Mouse (Mus musculus) embryonic facial prominence, embryonic 11.5 days (tissue): ENCODE measurements at regions not wholly inside any gene's neighbourhood (a gene's known extent, or its start where the extent isn't known, plus 50 kb on each side); places are given as distances from the start of the nearest gene placed in this dataset.

Experiments
- ATAC-seq: fragments of 200-750 bp; cut with Nextera tagmentation; replicated peaks from 2 replicates; pipeline ENCODE4 v1.8.0; 2017; ENCODE audit warnings: low read depth; ENCODE audit not compliant: insufficient number of reproducible peaks, low FRiP score, low TSS enrichment
- DNase-seq: peaks from one replicate; pipeline ENCODE4 v3.0.0-alpha.2; 2015; ENCODE audit warnings: low spot score
- H3K27ac ChIP-seq: fragments of 300-500 bp; sonication (generic); replicated peaks from 2 replicates; pipeline ENCODE4 v1.5.1; 2014; ENCODE audit warnings: mild to moderate bottlenecking, low read depth, low read length, control low read depth
- H3K27me3 ChIP-seq: fragments of 300-500 bp; sonication (generic); 2 replicates; pipeline ENCODE4 v1.6.1; 2014; ENCODE audit warnings: mild to moderate bottlenecking, low read length, moderate library complexity, mixed read lengths; ENCODE audit not compliant: control insufficient read depth, insufficient read depth
- H3K36me3 ChIP-seq: fragments of 300-500 bp; sonication (generic); replicated peaks from 2 replicates; pipeline ENCODE4 v1.6.1; 2014; ENCODE audit warnings: low read depth, mild to moderate bottlenecking, low read length, moderate library complexity, mixed read lengths; ENCODE audit not compliant: control insufficient read depth, insufficient read depth
- H3K4me1 ChIP-seq: fragments of 300-500 bp; sonication (generic); 2 replicates; pipeline ENCODE4 v1.6.1; 2014; ENCODE audit warnings: low read length, mixed read lengths; ENCODE audit not compliant: control insufficient read depth, insufficient read depth
- H3K4me2 ChIP-seq: fragments of 300-500 bp; sonication (generic); 2 replicates; pipeline ENCODE4 v1.6.1; 2014; ENCODE audit warnings: low read depth, mild to moderate bottlenecking, control low read depth, low read length, moderate library complexity
- H3K4me3 ChIP-seq: fragments of 300-500 bp; sonication (generic); 2 replicates; pipeline ENCODE4 v1.5.1; 2014; ENCODE audit warnings: low read depth, low read length, control low read depth
- H3K9ac ChIP-seq: fragments of 300-500 bp; sonication (generic); replicated peaks from 2 replicates; pipeline ENCODE4 v1.6.1; 2014; ENCODE audit warnings: mild to moderate bottlenecking, control low read depth, low read length
- H3K9me3 ChIP-seq: fragments of 300-500 bp; sonication (generic); replicated peaks from 2 replicates; pipeline ENCODE4 v1.6.1; 2016; ENCODE audit warnings: mild to moderate bottlenecking, low read length, inconsistent platforms, mixed read lengths; ENCODE audit not compliant: control insufficient read depth
- WGBS: fragments of 180-500 bp; shearing (Covaris S2); extraction: QIAGEN DNeasy Blood & Tissue Kit; methylation state at CpG from one replicate; pipeline ENCODE4 v1.1.7; 2014; 5-methylcytosine and 5-hydroxymethylcytosine counted together

DNA sequence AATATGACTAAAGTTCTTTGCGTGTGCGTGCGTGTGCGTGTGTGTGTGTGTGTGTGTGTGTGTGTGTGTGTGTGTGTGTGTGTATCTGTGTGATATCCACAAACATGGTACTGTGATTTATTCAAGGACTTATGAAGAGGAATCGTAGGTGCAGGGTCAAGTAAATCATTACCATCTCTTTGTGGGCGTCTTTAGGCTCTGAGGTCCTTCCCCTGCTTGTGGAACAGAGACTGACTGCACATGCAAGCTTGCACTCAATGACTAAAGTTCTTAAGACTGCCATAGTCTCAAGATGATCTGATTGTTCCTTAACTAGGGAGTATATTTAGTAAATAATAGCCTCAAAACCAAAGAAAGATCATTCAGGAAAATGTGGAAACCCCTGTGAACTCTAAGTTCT is 241.1 kb downstream of the Rnf152 start:
- no peak for ATAC-seq
- Histone ChIP-seq H3K9ac (no peak overlapping the region), H3K9me3 (no peaks in the 10 kb centered on the region), H3K27ac (no peak overlapping the region), H3K4me1 (no peaks in the 10 kb centered on the region), H3K36me3 (no peaks in the 10 kb centered on the region), H3K27me3 (no peaks in the 10 kb centered on the region), H3K4me3 (no peak overlapping the region), H3K4me2 (no peak overlapping the region)
- DNase-seq: no peak
- WGBS: 87% methylated on average over 6 of the region's 6 CpGs

DNA sequence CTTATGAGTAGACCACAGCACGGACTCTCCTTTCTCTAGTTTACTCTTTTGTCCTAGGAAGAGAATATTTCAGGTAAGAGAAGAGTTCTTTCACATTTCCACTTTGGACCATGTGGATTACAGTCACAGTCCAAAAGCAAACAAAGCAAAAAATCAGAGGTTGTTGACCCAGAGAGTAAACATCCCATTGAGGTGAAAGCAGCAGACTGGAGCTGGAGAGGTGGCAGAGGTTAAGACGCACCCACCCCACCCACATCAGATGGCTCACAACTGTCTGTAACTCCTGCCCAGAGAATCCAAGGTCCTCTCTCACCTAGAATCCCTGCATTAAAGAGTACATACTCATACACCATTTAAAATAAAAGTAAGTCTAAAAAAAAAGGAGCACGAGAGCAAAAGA is 241.7 kb downstream of the Rnf152 start:
- Histone ChIP-seq H3K4me2 (no peak overlapping the region), H3K9ac (no peak overlapping the region), H3K27ac (no peak overlapping the region), H3K4me3 (no peak overlapping the region), H3K36me3 (no peaks in the 10 kb centered on the region), H3K27me3 (no peaks in the 10 kb centered on the region), H3K9me3 (no peaks in the 10 kb centered on the region), H3K4me1 (no peaks in the 10 kb centered on the region)
- 92% methylated on average over 3 of the region's 3 CpGs for WGBS
- no peak for ATAC-seq
- no peak for DNase-seq

DNA sequence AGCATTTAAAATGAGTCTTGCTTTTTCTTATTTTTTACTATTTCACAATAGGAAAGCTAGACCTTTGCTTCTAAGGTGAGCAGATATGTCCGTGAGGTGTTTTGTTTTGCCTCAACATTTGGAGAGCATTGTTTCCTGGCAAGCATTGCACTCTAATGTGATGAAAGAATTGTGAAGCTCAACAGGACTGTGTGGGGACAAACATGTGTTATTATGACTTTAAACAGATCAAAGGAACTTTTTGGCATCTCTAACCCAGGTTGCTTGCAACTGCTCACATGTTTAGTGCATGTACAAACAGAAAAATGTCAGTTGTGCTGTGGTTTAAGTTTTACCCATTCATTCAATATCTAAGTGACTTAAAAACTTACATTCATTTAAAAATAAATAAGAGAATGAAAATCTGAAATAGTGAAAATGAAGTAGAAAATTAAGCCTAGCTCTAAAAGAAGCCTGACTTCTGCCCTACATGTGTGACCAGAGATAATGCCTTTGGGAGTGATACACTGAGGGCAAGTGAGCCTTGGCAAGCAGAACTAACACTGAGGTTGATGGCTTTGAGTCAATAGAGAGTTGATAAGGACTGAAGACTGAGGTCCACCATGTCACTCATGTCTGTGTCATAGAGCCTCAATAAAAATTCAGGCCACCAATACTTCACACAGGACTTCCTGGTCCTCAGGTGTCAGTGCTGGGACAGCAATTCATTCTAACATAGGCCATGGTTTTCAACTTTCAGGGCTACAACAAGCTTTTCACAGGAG is 243.6 kb downstream of the Rnf152 start:
- no peak overlapping the region for H3K4me3 ChIP-seq
- H3K36me3 ChIP-seq: no peaks in the 10 kb centered on the region
- H3K27ac ChIP-seq: no peak overlapping the region
- H3K4me1 ChIP-seq: no peaks in the 10 kb centered on the region
- DNase-seq: no peak
- WGBS: 73% methylated on average over 1 of the region's 1 CpGs
- no peak for ATAC-seq
- H3K27me3 ChIP-seq: no peaks in the 10 kb centered on the region
- H3K9ac ChIP-seq: no peak overlapping the region
- H3K4me2 ChIP-seq: no peak overlapping the region
- no peaks in the 10 kb centered on the region for H3K9me3 ChIP-seq

DNA sequence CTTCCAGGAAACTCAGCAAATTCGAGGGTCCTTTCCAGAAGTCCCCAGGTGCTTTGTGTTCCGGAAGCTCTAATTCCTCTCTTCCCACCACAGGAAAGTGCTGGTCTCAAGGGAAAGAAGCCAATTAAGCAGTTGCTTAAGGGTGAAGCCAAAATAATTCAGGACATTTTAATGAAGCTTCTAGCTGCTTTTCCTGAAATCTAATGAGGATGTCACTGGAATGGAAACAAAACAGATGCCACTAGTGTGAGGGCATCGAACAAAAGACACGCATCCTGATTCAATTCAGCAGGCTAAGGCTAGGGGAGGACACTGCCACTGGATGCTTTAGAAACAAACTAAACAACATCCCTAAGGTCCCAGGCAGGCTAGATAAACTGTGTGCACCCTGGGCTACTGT is 245.3 kb downstream of the Rnf152 start:
- Histone ChIP-seq H3K4me2 (no peak overlapping the region), H3K9ac (no peak overlapping the region), H3K4me1 (no peaks in the 10 kb centered on the region), H3K27me3 (no peaks in the 10 kb centered on the region), H3K9me3 (no peaks in the 10 kb centered on the region), H3K4me3 (no peak overlapping the region), H3K36me3 (no peaks in the 10 kb centered on the region), H3K27ac (no peak overlapping the region)
- DNase-seq: no peak
- no peak for ATAC-seq
- 66% methylated on average over 4 of the region's 4 CpGs for WGBS

DNA sequence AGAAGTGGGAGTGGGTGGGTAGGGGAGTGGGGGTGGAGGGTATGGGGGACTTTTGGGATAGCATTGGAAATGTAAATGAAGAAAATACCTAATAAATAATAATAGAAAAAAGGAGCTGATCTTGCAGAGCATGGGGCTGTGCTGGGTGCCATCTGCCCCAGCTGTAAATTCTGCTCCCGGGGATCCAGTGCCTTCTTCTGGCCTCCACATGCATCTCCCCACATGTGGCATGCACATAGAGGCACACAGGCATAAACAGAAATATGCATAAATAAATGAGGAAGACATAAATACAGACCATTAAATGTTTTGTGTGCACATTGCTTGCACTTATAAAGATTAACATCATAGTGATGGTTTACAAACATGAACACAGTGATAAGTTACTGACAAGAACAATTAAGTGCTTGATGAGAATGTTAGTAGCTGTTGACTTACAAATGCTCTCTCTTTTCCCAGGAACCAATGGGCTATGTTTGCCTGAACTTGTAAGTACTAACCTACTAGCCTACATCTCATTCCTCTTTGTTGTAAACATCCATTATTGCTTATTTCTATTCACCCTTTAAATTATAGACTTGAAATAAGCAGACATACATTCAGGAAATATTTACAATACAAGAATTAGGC is 245.8 kb downstream of the Rnf152 start:
- no peak for ATAC-seq
- H3K36me3 ChIP-seq: no peaks in the 10 kb centered on the region
- no peak for DNase-seq

DNA sequence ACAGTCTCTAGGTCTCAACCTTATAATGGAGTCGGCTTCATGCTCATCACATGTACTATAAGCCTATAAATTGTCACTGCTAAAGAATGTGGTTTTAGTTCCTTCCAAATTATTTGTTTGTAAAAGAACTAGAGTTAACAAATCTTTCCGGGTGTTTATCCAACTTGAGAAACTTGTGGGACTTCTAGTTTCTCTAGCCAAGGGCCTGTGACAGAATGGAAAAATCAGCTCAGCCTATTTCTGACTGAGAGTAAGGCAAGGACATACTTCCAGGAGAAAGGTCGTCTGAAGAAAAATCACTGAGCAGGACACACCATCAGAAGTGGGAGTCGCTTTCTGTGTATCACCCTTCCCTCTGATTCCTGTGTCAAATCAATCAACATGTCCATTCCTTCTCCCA is 248.7 kb downstream of the Rnf152 start:
- H3K4me3 ChIP-seq: no peak overlapping the region
- H3K36me3 ChIP-seq: no peaks in the 10 kb centered on the region
- DNase-seq (no peak), ATAC-seq (no peak)
- H3K9ac ChIP-seq: no peak overlapping the region
- H3K27me3 ChIP-seq: no peaks in the 10 kb centered on the region
- H3K4me1 ChIP-seq: no peaks in the 10 kb centered on the region
- no peak overlapping the region for H3K27ac ChIP-seq
- no peaks in the 10 kb centered on the region for H3K9me3 ChIP-seq
- no peak overlapping the region for H3K4me2 ChIP-seq
- 72% methylated on average over 4 of the region's 4 CpGs for WGBS

More for the DNA sequence above, 245.8 kb downstream of the Rnf152 start:
- Histone ChIP-seq H3K27ac (no peak overlapping the region), H3K4me2 (no peak overlapping the region), H3K4me3 (no peak overlapping the region), H3K27me3 (no peaks in the 10 kb centered on the region), H3K9ac (no peak overlapping the region), H3K9me3 (no peaks in the 10 kb centered on the region), H3K4me1 (no peaks in the 10 kb centered on the region)
- 89% methylated on average over 1 of the region's 1 CpGs for WGBS

DNA sequence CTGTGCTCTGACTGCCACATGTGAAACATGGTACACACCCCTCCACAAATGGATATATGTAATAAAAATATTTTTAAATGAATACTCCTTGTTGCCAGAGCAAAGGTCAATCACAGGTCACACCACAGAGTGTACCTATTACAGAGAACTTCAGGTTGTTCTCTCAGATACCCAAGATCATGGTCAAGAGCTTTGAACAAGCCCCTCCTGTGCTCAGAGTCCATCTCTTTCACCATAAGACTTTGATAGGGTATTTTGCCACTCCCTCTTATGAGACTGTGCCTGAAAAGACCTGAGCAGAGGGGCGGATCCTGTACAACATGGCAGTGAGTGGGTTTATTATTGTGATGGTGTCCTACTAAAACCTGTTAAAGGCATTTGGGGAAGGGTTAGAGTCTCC is 249.3 kb downstream of the Rnf152 start:
- no peaks in the 10 kb centered on the region for H3K9me3 ChIP-seq
- no peak overlapping the region for H3K4me2 ChIP-seq
- H3K36me3 ChIP-seq: no peaks in the 10 kb centered on the region
- 89% methylated on average over 1 of the region's 1 CpGs for WGBS
- no peak overlapping the region for H3K9ac ChIP-seq
- ATAC-seq (no peak), DNase-seq (no peak)
- no peaks in the 10 kb centered on the region for H3K27me3 ChIP-seq
- no peak overlapping the region for H3K4me3 ChIP-seq
- no peak overlapping the region for H3K27ac ChIP-seq
- H3K4me1 ChIP-seq: no peaks in the 10 kb centered on the region

DNA sequence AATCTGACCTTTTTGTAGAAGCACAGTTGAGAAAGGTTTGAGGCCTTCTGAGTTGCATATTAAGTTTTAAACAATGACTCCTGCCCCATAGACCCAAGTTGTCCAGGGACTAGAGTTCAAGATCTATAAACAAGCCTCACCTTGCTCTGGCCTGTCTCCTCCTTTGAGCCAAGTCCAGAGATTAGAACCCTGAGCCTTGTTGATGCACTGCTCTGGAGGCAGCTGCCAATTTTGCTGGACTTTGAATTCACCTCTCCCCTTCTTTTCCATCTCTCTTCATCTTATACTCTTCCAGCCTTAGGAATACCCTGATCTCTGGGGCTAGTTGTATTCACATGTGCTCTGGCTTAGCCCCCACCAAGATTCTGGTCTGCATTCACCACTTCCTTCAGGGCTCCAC is 251.3 kb downstream of the Rnf152 start:
- ATAC-seq: no peak
- DNase-seq: no peak
- no peak overlapping the region for H3K27ac ChIP-seq

More for the DNA sequence above, 251.3 kb downstream of the Rnf152 start:
- Histone ChIP-seq H3K9ac (no peak overlapping the region), H3K4me1 (no peaks in the 10 kb centered on the region), H3K27me3 (no peaks in the 10 kb centered on the region), H3K4me2 (no peak overlapping the region), H3K4me3 (no peak overlapping the region), H3K9me3 (no peaks in the 10 kb centered on the region), H3K36me3 (no peaks in the 10 kb centered on the region)
